Mouse (Mus musculus) heart, adult 2 months (tissue): ENCODE measurements around the gene Gnptg. TPM values are rescaled to one million over a fixed set of nuclear protein-coding genes. Genes with fewer than 3 reads are reported as not detected.
"Not testable (repeated sequence)": the region's sequence is repeated elsewhere in the genome, so short reads cannot be mapped to it uniquely, and the experiment has no call there.

ENCODE experiments used
- DNase-seq, 2 experiments: peaks; one replicate each; pipeline ENCODE4 v3.0.0; 2021
- H3K27ac ChIP-seq: fragments of 200-600 bp; 2 replicates; pipeline ENCODE4 v1.8.1; 2022
- H3K27me3 ChIP-seq: fragments of 200-500 bp; 2 replicates; pipeline ENCODE4 v1.6.1; 2012; ENCODE audit warnings: mild to moderate bottlenecking, low read length, inconsistent platforms, mixed read lengths; ENCODE audit not compliant: control insufficient read depth, insufficient read depth
- H3K36me3 ChIP-seq: fragments of 200-500 bp; 2 replicates; pipeline ENCODE4 v1.6.1; 2012; ENCODE audit warnings: low read length, inconsistent platforms; ENCODE audit not compliant: control insufficient read depth, insufficient read depth
- H3K4me1 ChIP-seq: fragments of 200-500 bp; 2 replicates; pipeline ENCODE4 v1.6.1; 2011; ENCODE audit warnings: low read length; ENCODE audit not compliant: control insufficient read depth, insufficient read depth
- H3K4me3 ChIP-seq: fragments of 200-600 bp; 2 replicates; pipeline ENCODE4 v1.8.1; 2022
- H3K79me2 ChIP-seq: fragments of 200-500 bp; replicated peaks from 2 replicates; pipeline ENCODE4 v1.6.1; 2012; ENCODE audit warnings: mild to moderate bottlenecking, inconsistent platforms, low read length, moderate library complexity, mixed read lengths; ENCODE audit not compliant: control insufficient read depth, insufficient read depth
- H3K9ac ChIP-seq: fragments of 200-500 bp; 2 replicates; pipeline ENCODE4 v1.6.1; 2012; ENCODE audit warnings: low read depth, mild to moderate bottlenecking, control low read depth, inconsistent platforms, low read length, mixed read lengths
- CTCF ChIP-seq: fragments of 200-600 bp; IDR thresholded peaks from 2 replicates; pipeline ENCODE4 v1.8.1; 2022; ENCODE audit warnings: antibody characterized with exemption, mild to moderate bottlenecking, moderate library complexity
- EP300 ChIP-seq: fragments of 200-500 bp; IDR thresholded peaks from 2 replicates; pipeline ENCODE4 v1.6.1; 2011; ENCODE audit warnings: low read depth, low read length, control low read depth; ENCODE audit not compliant: insufficient read depth
- POLR2A ChIP-seq: fragments of 200-500 bp; IDR thresholded peaks from 2 replicates; pipeline ENCODE4 v1.6.1; 2011; ENCODE audit warnings: mild to moderate bottlenecking, low read depth, low read length, control low read depth; ENCODE audit not compliant: insufficient read depth
- WGBS: fragments of 180-500 bp; shearing (Covaris S2); methylation state at CpG from one replicate; pipeline ENCODE4 v1.1.7; 2018; 5-methylcytosine and 5-hydroxymethylcytosine counted together
- intact Hi-C: fragments of 180-260 bp; cut with DNase I; formaldehyde crosslinking; loops from one replicate; pipeline ENCODE4 v1.15.1; 2025
- polyA plus RNA-seq: library from polyadenylated mRNA; depleted of rRNA; stranded (reverse); fragments of >200 nt; gene quantifications from 2 replicates; pipeline ENCODE4 v1.2.3, GENCODE M21; 2012
- total RNA-seq, 2 experiments: library from RNA; stranded (reverse); gene quantifications; 2 replicates each; pipeline ENCODE4 v1.2.3; 2021

Gnptg gene
- total and polyA plus RNA-seq, 3 experiments = 13.6 to 18.0 (median 16.1) TPM

DNA sequence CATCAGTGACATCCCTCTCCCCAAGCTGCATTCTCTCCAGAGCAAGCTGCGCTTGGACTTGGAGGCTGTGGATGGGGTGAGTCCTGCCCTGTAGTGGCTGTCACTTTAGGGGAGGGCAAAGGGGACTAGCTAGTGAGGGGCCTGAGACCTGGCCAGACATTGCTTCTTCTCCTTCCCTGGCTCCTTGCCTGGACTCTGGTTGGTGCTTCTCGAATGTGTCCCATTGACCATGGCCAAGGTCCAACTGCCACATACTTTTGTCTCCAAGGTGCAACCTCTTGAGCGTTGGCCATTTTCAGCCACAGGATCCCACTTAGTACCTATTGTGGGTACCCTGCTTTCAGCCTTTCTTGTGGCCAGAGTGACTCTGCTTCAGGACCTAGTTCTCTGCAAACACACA, 9.2 kb downstream of the Gnptg start:
- Histone ChIP-seq H3K79me2 (no peaks in the 10 kb centered on the region), H3K4me1 (no peaks in the 10 kb centered on the region), H3K9ac (no peak overlapping the region), H3K27me3 (no peaks in the 10 kb centered on the region), H3K4me3 (no peak overlapping the region), H3K36me3 (no peaks in the 10 kb centered on the region), H3K27ac (no peak overlapping the region)
- TF ChIP-seq EP300 = no peak
- TF ChIP-seq POLR2A = no peak
- no peak for TF ChIP-seq CTCF
- no peak for DNase-seq
- intact Hi-C loops = no loop called here
- WGBS = 73% methylated on average over 3 of the region's 3 CpGs

GRCm38 (mm10) chr17:25230014-25230655, 9.8 kb downstream of the Gnptg start:
- DNase-seq, H3K9ac ChIP-seq, H3K4me1 ChIP-seq, H3K27me3 ChIP-seq, H3K79me2 ChIP-seq, H3K4me3 ChIP-seq, intact Hi-C loops, H3K36me3 ChIP-seq, H3K27ac ChIP-seq: not testable (repeated sequence)
- 74% methylated on average over 17 of the region's 17 CpGs for WGBS

DNA sequence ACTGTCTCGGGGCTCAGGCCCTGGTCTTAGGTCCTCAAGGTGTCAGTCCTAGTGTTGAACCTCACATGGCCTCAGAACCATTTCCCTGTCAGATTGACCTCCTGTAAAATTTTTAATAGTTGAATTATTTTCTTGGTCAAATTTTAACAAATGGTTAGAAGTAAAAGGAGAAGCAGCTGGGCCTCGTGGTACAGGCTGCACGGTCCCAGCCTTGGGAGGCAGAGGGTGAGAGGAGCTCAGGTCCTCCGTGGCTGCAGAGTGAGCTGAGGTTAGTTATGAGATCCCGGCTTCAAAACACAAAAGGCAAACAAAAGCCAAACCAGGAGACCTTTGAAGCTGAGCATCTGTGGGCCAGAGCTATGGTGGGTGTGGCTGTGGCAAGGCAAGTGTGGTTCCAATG, 11.9 kb downstream of the Gnptg start:
- TF ChIP-seq POLR2A (no peak), CTCF (no peak), EP300 (no peak)
- intact Hi-C loops = no loop called here
- H3K79me2 ChIP-seq = no peaks in the 10 kb centered on the region
- H3K27me3 ChIP-seq = no peaks in the 10 kb centered on the region
- H3K4me3 ChIP-seq = no peak overlapping the region
- no peak overlapping the region for H3K9ac ChIP-seq
- no peak for DNase-seq
- 90% methylated on average over 5 of the region's 5 CpGs for WGBS
- no peaks in the 10 kb centered on the region for H3K4me1 ChIP-seq
- H3K36me3 ChIP-seq = no peaks in the 10 kb centered on the region
- H3K27ac ChIP-seq = no peak overlapping the region

GRCm38 (mm10) chr17:25225659-25226058, 14.3 kb downstream of the Gnptg start:
- Histone ChIP-seq H3K36me3 (no peaks in the 10 kb centered on the region), H3K9ac (no peak overlapping the region), H3K4me3 (no peak overlapping the region), H3K27ac (no peak overlapping the region), H3K27me3 (no peaks in the 10 kb centered on the region), H3K4me1 (0 out of 2 replicates have a peak, but pooled peaks cover 4% of the 10 kb centered on the region), H3K79me2 (no peaks in the 10 kb centered on the region)
- WGBS = 88% methylated on average over 4 of the region's 4 CpGs
- no peak for DNase-seq
- TF ChIP-seq CTCF (no peak), EP300 (no peak), POLR2A (no peak)
- intact Hi-C loops = no loop called here

DNA sequence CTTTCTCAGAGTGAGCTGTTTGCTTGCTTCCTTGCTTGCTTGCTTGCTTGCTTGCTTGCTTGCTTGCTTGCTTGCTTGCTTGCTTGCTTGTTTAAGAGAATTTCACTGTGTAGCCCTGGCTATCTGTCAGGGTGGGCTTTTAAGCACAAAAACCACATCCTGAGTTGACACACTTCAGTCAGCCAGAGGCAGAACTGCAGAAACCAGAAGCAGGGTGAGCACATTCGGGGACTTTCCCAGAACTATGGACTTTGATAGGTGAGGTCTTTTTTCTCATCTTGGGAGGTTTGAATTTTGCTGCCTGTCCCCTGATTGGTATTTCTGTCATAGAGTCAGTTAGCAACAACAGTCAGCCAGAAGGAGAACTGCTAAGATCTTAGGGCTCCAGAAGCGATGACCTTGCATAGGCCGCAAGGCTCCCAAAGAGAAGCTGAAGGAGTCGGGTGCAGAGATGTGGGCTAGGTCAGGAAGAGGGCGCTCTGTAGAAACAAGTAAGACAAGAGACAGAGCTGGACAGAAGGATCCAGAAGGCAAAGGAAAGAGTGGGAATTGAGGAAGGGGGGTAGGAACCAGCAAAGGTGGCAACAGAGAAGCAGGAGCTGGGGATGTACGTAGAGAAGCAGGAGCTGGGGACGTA, 15.2 kb downstream of the Gnptg start:
- 84% methylated on average over 7 of the region's 7 CpGs for WGBS
- H3K27ac ChIP-seq = no peak overlapping the region
- no peak overlapping the region for H3K4me3 ChIP-seq
- TF ChIP-seq EP300 (no peak), POLR2A (no peak), CTCF (no peak)
- no peaks in the 10 kb centered on the region for H3K36me3 ChIP-seq
- H3K27me3 ChIP-seq = no peaks in the 10 kb centered on the region
- H3K4me1 ChIP-seq = 0 out of 2 replicates have a peak, but pooled peaks cover 4% of the 10 kb centered on the region
- no peak for DNase-seq
- intact Hi-C loops = no loop called here
- H3K79me2 ChIP-seq = no peaks in the 10 kb centered on the region
- no peak overlapping the region for H3K9ac ChIP-seq

- Histone ChIP-seq H3K79me2 (no peaks in the 10 kb centered on the region), H3K36me3 (no peaks in the 10 kb centered on the region), H3K4me1 (0 out of 2 replicates have a peak, but pooled peaks cover 4% of the 10 kb centered on the region), H3K9ac (no peak overlapping the region), H3K27ac (no peak overlapping the region), H3K27me3 (no peaks in the 10 kb centered on the region), H3K4me3 (no peak overlapping the region)
- no peak for DNase-seq
- TF ChIP-seq CTCF = no peak
- no peak for TF ChIP-seq EP300
- TF ChIP-seq POLR2A = no peak
- 75% methylated on average over 6 of the region's 6 CpGs for WGBS
- intact Hi-C loops = no loop called here
Measured at GRCm38 (mm10) chr17:25222951-25223601, 16.8 kb downstream of the Gnptg start.

GRCm38 (mm10) chr17:25222504-25222940, 17.4 kb downstream of the Gnptg start:
- H3K9ac ChIP-seq, H3K27ac ChIP-seq: not testable (repeated sequence)

More at GRCm38 (mm10) chr17:25222504-25222940, 17.4 kb downstream of the Gnptg start:
- H3K4me1 ChIP-seq, H3K4me3 ChIP-seq, H3K27me3 ChIP-seq, H3K79me2 ChIP-seq, intact Hi-C loops, DNase-seq, H3K36me3 ChIP-seq: not testable (repeated sequence)
- 44% methylated on average over 11 of the region's 28 CpGs for WGBS
